Mouse (Mus musculus): Measurements from ENCODE around the gene Tshz2.

GRCm38 (mm10) chr2:169695025-169695424 is 62.2 kb downstream of the Tshz2 start:
- TF ChIP-seq POLR2A (IDR thresholded peaks at IDR 0.05; ENCODE audit: control insufficient read depth, low read depth, low read length) = no peak
- TF ChIP-seq CTCF (IDR thresholded peaks at IDR 0.05; ENCODE audit: control insufficient read depth, insufficient read depth, insufficient replicate concordance, low read depth, low read length) = no peak
